8 mouse cellular contexts compared by ENCODE assay signal in genomic region chr2:164833314-164833959, GRCm38 (mm10). TPM values are rescaled to one million over a fixed set of nuclear protein-coding genes. Genes with fewer than 3 reads are reported as not detected.
A peak's percentile ranks its signal among the peaks of the same experiment; 100 is the strongest.
DNase-seq lines count a peak whose midpoint lies in the region; ATAC-seq lines count a peak whose summit lies in the region.

TSS of gene Neurl2 (minus strand) at chr2:164833456.

- peak; percentile 48 for ATAC-seq in common myeloid progenitor, adult 5-6 weeks (replicated peaks; ENCODE audit: low read depth, poor library complexity, severe bottlenecking)

- DNase-seq in ZHBTc4 (ENCODE audit: low read depth, low spot score): peak; percentile 98
- DNase-seq in gastrocnemius, adult 8-10 months (ENCODE audit: low spot score in 2 of 2): peak; percentile 90
- peak; percentile 100 for DNase-seq in hindlimb bud, embryonic 11.5 days (ENCODE audit: extremely low spot score, low read depth, low spot score)
- peak; percentile 92 to 95 for DNase-seq in left cerebral cortex, adult 8-10 months (ENCODE audit: low spot score in 2 of 2)
- DNase-seq in right cerebral cortex, postnatal 10 days (ENCODE audit: low spot score in 2 of 2): peak; percentile 95 to 97
- peak; percentile 89 for DNase-seq in urinary bladder, postnatal 25 days (ENCODE audit: low spot score)

- H3K4me3 ChIP-seq in megakaryocyte, embryonic 14.5 days (replicated peaks): peak within 1 kb of the TSS; percentile 99

- peaks cover 3% of the 10 kb centered on the region for H3K27me3 ChIP-seq in megakaryocyte, embryonic 14.5 days (replicated peaks)

- H3K36me3 ChIP-seq in megakaryocyte, embryonic 14.5 days (replicated peaks; ENCODE audit: low read length): peaks cover 41% of the 10 kb centered on the region

- H3K9me3 ChIP-seq in megakaryocyte, embryonic 14.5 days: no peaks in the 10 kb centered on the region

- H3K4me1 ChIP-seq in megakaryocyte, embryonic 14.5 days: peaks cover 42% of the 10 kb centered on the region

RNA-seq across cellular contexts. Expression of gene Neurl2, which starts in this region (rescaled TPM):
- 0.55 and 0.87 TPM in 2 replicates for total RNA-seq in common myeloid progenitor, adult 5-6 weeks (2017)
- total RNA-seq in gastrocnemius, adult 8-10 months (2022): 10 to 100 TPM; 39.0 to 44.4 (median 39.5) TPM
- total RNA-seq in left cerebral cortex, adult 8-10 months (2022): 1 to 10 TPM; 4.5 to 7.1 (median 5.5) TPM
- 5.4 TPM in 1 of 2 replicates, not detected in the other for polyA plus RNA-seq in megakaryocyte, embryonic 14.5 days (2012; ENCODE audit: insufficient read depth, low replicate concordance)

Comparison
In these comparisons a context has a peak if more than half of its experiments do, and no peak if none do; other contexts are left out.
1. Peak in every context shown above with its lines: DNase-seq, ATAC-seq and H3K4me3 ChIP-seq.
2. RNA of gene Neurl2 (total RNA-seq): 39.0 to 44.4 TPM in gastrocnemius, adult 8-10 months; 4.5 to 7.1 TPM in left cerebral cortex, adult 8-10 months and 0.55 to 0.87 TPM in common myeloid progenitor, adult 5-6 weeks; every median in the first group is over 4 times any median in the second.
3. Peak in ATAC-seq in common myeloid progenitor, adult 5-6 weeks; RNA of the gene not detected or under 1 TPM.